Mouse (Mus musculus) intestine, embryonic 15.5 days (tissue): Measurements from ENCODE around the gene Sox21. TPM values are rescaled to one million over a fixed set of nuclear protein-coding genes. Genes with fewer than 3 reads are reported as not detected.

Experiments used
- polyA plus RNA-seq: library from polyadenylated mRNA; unstranded; fragments of >200 nt; fragmentation: Nextera tagmentation; extraction: Ambion mirVana; gene quantifications from 2 replicates; pipeline ENCODE4 v1.2.1, GENCODE M21; 2015

Gene Sox21
- polyA plus RNA-seq, 1 experiment from 2014 or later: 0.09 TPM

Other genes starting within 250 kb of the Sox21 start
- 1.4 and 1.5 TPM in 2 replicates for gene Dct, start 184.8 kb downstream of the Sox21 start, polyA plus RNA-seq
- gene Tgds, start 104.3 kb downstream of the Sox21 start, polyA plus RNA-seq: 30.2 and 34.0 TPM in 2 replicates
- gene Gpr180, start 99.9 kb downstream of the Sox21 start, polyA plus RNA-seq: 47.3 and 49.0 TPM in 2 replicates
- gene Gm9376, start 29.9 kb upstream of the Sox21 start, polyA plus RNA-seq: not detected in 2 replicates